Mouse (Mus musculus): Measurements from ENCODE around the gene Mboat1.

DNA sequence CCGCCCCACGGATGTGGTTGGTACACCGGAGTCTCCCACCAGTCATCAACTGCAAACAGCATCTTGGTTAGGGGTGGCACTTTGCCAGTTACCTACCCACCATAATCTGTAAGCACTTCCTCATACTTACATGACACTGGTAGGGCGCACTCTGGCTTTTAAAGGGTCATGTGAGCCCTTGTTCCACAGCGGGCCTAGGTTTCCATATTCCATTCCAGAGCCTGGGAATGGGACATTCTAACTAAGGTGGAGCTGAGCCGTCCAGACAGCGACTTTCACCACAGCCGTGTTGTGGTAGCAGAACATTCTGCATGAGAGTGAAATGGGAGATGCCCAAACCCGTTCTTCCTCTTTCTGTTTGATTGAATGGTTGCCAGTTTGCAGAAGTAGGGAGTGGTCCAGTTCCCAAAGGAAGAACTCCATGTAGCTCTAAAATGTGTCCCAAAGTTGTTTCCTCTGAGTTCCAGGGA lies 61.8 kb downstream of the Mboat1 start:
- TF ChIP-seq POLR2A (IDR thresholded peaks at IDR 0.05; ENCODE audit: low read depth, low read length) (no peak), CTCF (conservative IDR thresholded peaks at IDR 0.05; ENCODE audit: insufficient read depth, insufficient read length, low read depth, low read length) (no peak)
